Mouse (Mus musculus): ENCODE measurements at regions not wholly inside any gene's neighbourhood (a gene's known extent, or its start where the extent isn't known, plus 50 kb on each side); places are given as distances from the start of the nearest gene placed in this dataset.

- TF ChIP-seq EP300 (IDR thresholded peaks at IDR 0.05; ENCODE audit: low read depth), result no peak
- TF ChIP-seq CTCF (IDR thresholded peaks at IDR 0.05; ENCODE audit: low read depth), result no peak
Observed at GRCm38 (mm10) chr1:128517351-128517750, 74.7 kb downstream of the Cxcr4 start.

All from liver, postnatal 0 days (tissue).